ENCODE assay signal across 9 mouse cellular contexts in the genomic region with DNA sequence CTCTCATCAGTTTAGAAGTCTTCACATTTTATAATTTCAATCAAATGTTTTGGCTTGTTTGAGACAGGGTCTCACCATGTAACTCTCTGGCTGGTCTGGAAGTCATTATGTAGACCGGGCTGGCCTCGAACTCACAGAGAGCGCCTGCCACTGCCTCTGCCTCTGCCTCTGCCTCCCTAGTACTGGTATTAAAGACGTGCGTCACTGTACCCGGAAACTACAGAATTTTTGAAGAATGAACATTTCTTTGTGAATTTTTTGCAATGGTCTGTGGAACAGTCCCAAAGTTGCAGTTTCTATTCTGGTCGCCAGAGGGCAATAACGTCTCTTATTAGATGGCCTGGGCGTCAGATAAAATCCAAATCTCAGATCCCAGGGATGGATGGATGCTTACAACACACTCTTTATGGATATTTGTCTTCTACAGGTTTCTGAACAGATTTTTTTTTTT. TPM values are rescaled to one million over a fixed set of nuclear protein-coding genes. Genes with fewer than 3 reads are reported as not detected.
A peak's percentile ranks its signal among the peaks of the same experiment; 100 is the strongest.
DNase-seq lines count a peak whose midpoint lies in the region; ATAC-seq lines count a peak whose summit lies in the region.
"Had no signal": no experiment of that assay in that cellular context is flagged by ENCODE, and none has a peak within 500 bp of the region (broad histone marks: within the 10 kb centered on the region; RNA-seq: fewer than 3 reads in every experiment).

No protein-coding gene starts in this region.

- H3K27me3 ChIP-seq in intestine, embryonic 14.5 days (replicated peaks; ENCODE audit: control insufficient read depth, insufficient read depth, low read length), result no peaks in the 10 kb centered on the region
- H3K27me3 ChIP-seq in midbrain, embryonic 12.5 days, result peaks cover 16% of the 10 kb centered on the region
- H3K27me3 ChIP-seq: Patski had no signal

- 1% methylated on average over 9 of the region's 9 CpGs for whole genome bisulfite sequencing in intestine, embryonic 14.5 days
- under 1% methylated on average over 9 of the region's 9 CpGs for whole genome bisulfite sequencing in midbrain, embryonic 12.5 days

- H3K4me3 ChIP-seq in intestine, embryonic 14.5 days (ENCODE audit: low read depth, low read length), result peak overlapping the region; percentile 80
- peak overlapping the region; percentile 81 for H3K4me3 ChIP-seq in midbrain, embryonic 12.5 days

- H3K9ac ChIP-seq in intestine, embryonic 14.5 days (ENCODE audit: low read length), result peak overlapping the region; percentile 50
- H3K9ac ChIP-seq in midbrain, embryonic 12.5 days (replicated peaks), result no peak overlapping the region

- peak overlapping the region; percentile 49 for H3K4me2 ChIP-seq in intestine, embryonic 14.5 days (ENCODE audit: low read length)
- peak overlapping the region; percentile 87 for H3K4me2 ChIP-seq in midbrain, embryonic 12.5 days (replicated peaks)

- intact Hi-C loops in left cerebral cortex, postnatal 4 days (cut with DNase I), result no loop called here

- peaks cover 32% of the 10 kb centered on the region for H3K36me3 ChIP-seq in intestine, embryonic 14.5 days (ENCODE audit: control insufficient read depth, insufficient read depth, low read length)
- peaks cover 20% of the 10 kb centered on the region; the same call in 1 of the 2 replicates for H3K36me3 ChIP-seq in midbrain, embryonic 12.5 days

- peak overlapping the region; percentile 92 for H3K27ac ChIP-seq in intestine, embryonic 14.5 days (ENCODE audit: low read depth)
- peak overlapping the region; percentile 91 for H3K27ac ChIP-seq in midbrain, embryonic 12.5 days (replicated peaks)

- peak; percentile 9 for ATAC-seq in intestine, embryonic 14.5 days (replicated peaks; ENCODE audit: low FRiP score, low TSS enrichment, low read depth)
- 0 out of 2 replicates have a peak, but pooled peaks have one; percentile 3 for ATAC-seq in midbrain, embryonic 12.5 days (ENCODE audit: low FRiP score, low read depth)

- DNase-seq in heart, adult 18-20 months, result peak; percentile 89 to 93
- no peak for DNase-seq in heart, adult 11 months
- DNase-seq in cerebellum, postnatal 10 days, result peak; percentile 86 to 90
- DNase-seq in gastrocnemius, adult 18-20 months (ENCODE audit: low spot score), result peak; percentile 89
- DNase-seq in intestine, embryonic 14.5 days (ENCODE audit: low spot score), result peak; percentile 90
- peak; percentile 74 for DNase-seq in left cerebral cortex, postnatal 4 days
- DNase-seq in spleen, postnatal 14 days (ENCODE audit: low spot score in 2 of 2), result peak; percentile 27 to 70

- H3K4me1 ChIP-seq in intestine, embryonic 14.5 days (replicated peaks; ENCODE audit: control insufficient read depth, insufficient read depth, low read length), result peaks cover 44% of the 10 kb centered on the region
- peaks cover 52% of the 10 kb centered on the region for H3K4me1 ChIP-seq in midbrain, embryonic 12.5 days

- no peaks in the 10 kb centered on the region for H3K9me3 ChIP-seq in intestine, embryonic 14.5 days (ENCODE audit: control insufficient read depth, low read length)
- no peaks in the 10 kb centered on the region for H3K9me3 ChIP-seq in midbrain, embryonic 12.5 days

RNA-seq across cellular contexts. Expression of a gene that starts 0.8 kb away (rescaled TPM):
- 10 to 100 TPM; 11.3 to 13.4 TPM for total RNA-seq in heart, adult 18-20 months (2021)
- 1 to 10 TPM; 4.8 to 5.9 TPM for total RNA-seq in gastrocnemius, adult 18-20 months (2021)
- polyA plus RNA-seq in intestine, embryonic 14.5 days (2014; fragmentation: Nextera tagmentation; extraction: Ambion mirVana), result 54.3 and 68.4 TPM in 2 replicates
- 10 to 100 TPM; 25.0 to 33.3 TPM for total RNA-seq in left cerebral cortex, postnatal 4 days (2021)
- 71.6 and 78.6 TPM in 2 replicates for polyA plus RNA-seq in midbrain, embryonic 12.5 days (2016; fragmentation: Nextera tagmentation; extraction: Ambion mirVana)

RNA-seq across cellular contexts. Expression of a gene that starts 6.9 kb away (rescaled TPM):
- 10 to 100 TPM; 18.4 to 27.3 TPM for total RNA-seq in heart, adult 18-20 months (2021)
- total RNA-seq in gastrocnemius, adult 18-20 months (2021), result 10 to 100 TPM; 10.1 to 37.0 TPM
- polyA plus RNA-seq in intestine, embryonic 14.5 days (2014; fragmentation: Nextera tagmentation; extraction: Ambion mirVana), result 19.0 and 21.9 TPM in 2 replicates
- total RNA-seq in left cerebral cortex, postnatal 4 days (2021), result 1 to 10 TPM; 1.9 to 2.3 TPM
- 4.9 and 5.4 TPM in 2 replicates for polyA plus RNA-seq in midbrain, embryonic 12.5 days (2016; fragmentation: Nextera tagmentation; extraction: Ambion mirVana)

RNA-seq across cellular contexts. Expression of a gene that starts 19.4 kb away (rescaled TPM):
- 10 to 100 TPM; 21.8 TPM for total RNA-seq in heart, adult 18-20 months (2021)
- total RNA-seq in gastrocnemius, adult 18-20 months (2021), result 10 to 100 TPM; 22.7 to 24.1 TPM
- polyA plus RNA-seq in intestine, embryonic 14.5 days (2014; fragmentation: Nextera tagmentation; extraction: Ambion mirVana), result 53.3 and 60.2 TPM in 2 replicates
- total RNA-seq in left cerebral cortex, postnatal 4 days (2021), result 10 to 100 TPM; 18.6 to 19.7 TPM
- 45.3 and 46.9 TPM in 2 replicates for polyA plus RNA-seq in midbrain, embryonic 12.5 days (2016; fragmentation: Nextera tagmentation; extraction: Ambion mirVana)

RNA-seq across cellular contexts. Expression of a gene that starts 19.6 kb away (rescaled TPM):
- 10 to 100 TPM; 39.5 to 44.5 TPM for total RNA-seq in heart, adult 18-20 months (2021)
- 10 to 100 TPM; 29.5 to 31.2 TPM for total RNA-seq in gastrocnemius, adult 18-20 months (2021)
- 64.4 and 71.6 TPM in 2 replicates for polyA plus RNA-seq in intestine, embryonic 14.5 days (2014; fragmentation: Nextera tagmentation; extraction: Ambion mirVana)
- total RNA-seq in left cerebral cortex, postnatal 4 days (2021), result 10 to 100 TPM; 77.7 to 86.8 TPM
- 83.2 and 86.0 TPM in 2 replicates for polyA plus RNA-seq in midbrain, embryonic 12.5 days (2016; fragmentation: Nextera tagmentation; extraction: Ambion mirVana)

RNA-seq across cellular contexts. Expression of a gene that starts 22.7 kb away (rescaled TPM):
- total RNA-seq in heart, adult 18-20 months (2021), result 100 to 1,000 TPM; 517 to 602 TPM
- total RNA-seq in gastrocnemius, adult 18-20 months (2021), result 100 to 1,000 TPM; 385 to 425 TPM
- 1,380 and 1,495 TPM in 2 replicates for polyA plus RNA-seq in intestine, embryonic 14.5 days (2014; fragmentation: Nextera tagmentation; extraction: Ambion mirVana)
- 100 to 1,000 TPM; 913 to 959 TPM for total RNA-seq in left cerebral cortex, postnatal 4 days (2021)
- 544 and 582 TPM in 2 replicates for polyA plus RNA-seq in midbrain, embryonic 12.5 days (2016; fragmentation: Nextera tagmentation; extraction: Ambion mirVana)
